Mouse (Mus musculus) heart, postnatal 25 days (tissue): ENCODE measurements around the gene Lrrd1. TPM values are rescaled to one million over a fixed set of nuclear protein-coding genes. Genes with fewer than 3 reads are reported as not detected.
"Not testable (repeated sequence)": the region's sequence is repeated elsewhere in the genome, so short reads cannot be mapped to it uniquely, and the experiment has no call there.

Experiments
- DNase-seq: peaks from one replicate; pipeline ENCODE4 v3.0.0; 2022; ENCODE audit warnings: low spot score
- intact Hi-C: fragments of 180-260 bp; cut with DNase I; formaldehyde crosslinking; loops from one replicate; pipeline ENCODE4 v1.15.1; 2025
- total RNA-seq, 2 experiments: library from RNA; stranded (reverse); gene quantifications; 2 replicates each; pipeline ENCODE4 v1.2.3; 2021

Lrrd1 gene
- total RNA-seq, result not detected

GRCm38 (mm10) chr5:3845026-3845425, at the start of gene Lrrd1:
Gene Lrrd1 (plus strand): TSS chr5:3845173.
- intact Hi-C loops, result no loop called here
- DNase-seq, result no peak

DNA sequence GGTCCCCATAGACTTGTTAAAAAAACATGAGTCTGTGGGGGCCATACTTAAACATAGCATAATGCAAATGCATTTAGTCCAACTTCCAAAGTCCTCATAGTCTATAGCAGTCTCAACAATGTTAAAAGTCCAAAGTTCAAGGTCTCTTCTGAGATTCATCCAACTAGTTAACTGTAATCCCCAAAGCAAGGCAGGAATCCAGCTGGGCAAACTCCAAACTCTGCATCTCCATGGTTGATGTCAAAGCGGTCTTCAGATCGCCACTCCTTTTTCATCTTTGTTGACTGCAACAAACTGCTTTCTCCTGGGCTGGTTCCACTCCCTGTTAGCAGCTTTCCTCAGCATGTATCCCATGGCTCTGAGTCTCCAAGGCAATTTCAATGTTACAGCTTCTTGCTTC, 47.9 kb upstream of the Lrrd1 start:
- intact Hi-C loops, DNase-seq: not testable (repeated sequence)

DNA sequence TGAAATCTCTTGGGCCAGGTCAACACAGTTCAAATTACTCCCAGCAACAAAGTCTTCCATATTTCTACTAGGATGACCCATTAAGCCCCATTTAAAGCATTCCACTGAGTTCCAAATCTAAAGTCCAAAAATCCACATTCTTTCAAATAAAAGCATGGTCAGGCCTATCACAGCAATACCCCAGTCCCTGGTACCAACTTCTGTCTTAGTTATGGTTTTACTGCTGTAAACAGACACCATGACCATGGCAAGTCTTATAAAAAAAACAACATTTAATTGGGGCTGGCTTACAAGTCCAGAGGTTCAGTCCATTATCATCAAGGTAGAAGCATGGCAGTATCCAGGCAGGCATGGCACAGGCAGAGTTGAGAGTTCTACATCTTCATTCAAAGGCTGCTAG, 46.3 kb upstream of the Lrrd1 start:
- not testable (repeated sequence) for DNase-seq

DNA sequence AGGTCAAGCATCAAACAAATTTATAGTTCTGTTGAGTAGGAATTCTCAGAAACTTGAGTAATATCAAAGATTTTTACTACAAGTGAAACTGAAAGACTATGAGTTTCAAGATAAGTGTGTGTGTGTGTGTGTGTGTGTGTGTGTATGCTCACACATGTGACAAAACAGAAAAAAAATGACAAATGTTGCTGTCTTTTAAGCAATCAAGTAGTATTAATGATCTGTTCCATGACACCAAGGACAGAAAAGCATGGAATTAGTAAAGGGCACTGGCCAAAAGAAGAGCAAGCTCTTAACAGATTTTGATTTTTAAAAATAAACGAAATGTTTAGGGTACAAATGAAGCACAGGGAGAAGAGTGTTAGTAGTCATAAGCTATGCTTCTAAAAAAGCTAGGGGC, 44.9 kb upstream of the Lrrd1 start:
- intact Hi-C loops, result loop anchor here (5.0 kb wide), 2 partner anchors 68 to 153 kb away; no protein-coding TSS in a partner anchor
- no peak for DNase-seq

More for the DNA sequence above, 46.3 kb upstream of the Lrrd1 start:
- intact Hi-C loops, result not testable (repeated sequence)

- intact Hi-C loops, result loop anchor here (5.0 kb wide), 2 partner anchors 69 to 154 kb away; no protein-coding TSS in a partner anchor
- DNase-seq, result no peak
These were observed 44.1 kb upstream of the Lrrd1 start for GRCm38 (mm10) chr5:3800881-3801280.

- DNase-seq, result no peak
- intact Hi-C loops, result loop anchor here (5.0 kb wide), 2 partner anchors 70 to 155 kb away; no protein-coding TSS in a partner anchor
These were observed 43.1 kb upstream of the Lrrd1 start for GRCm38 (mm10) chr5:3801672-3802432.

GRCm38 (mm10) chr5:3802433-3803291, 42.3 kb upstream of the Lrrd1 start, which contains the start of the genes Ankib1 and Krit1:
Gene Ankib1 (minus strand): TSS chr5:3802925.
Gene Krit1 (plus strand): TSS chr5:3803184.
- intact Hi-C loops, result loop anchor here (5.0 kb wide), 2 partner anchors 70 to 155 kb away; no protein-coding TSS in a partner anchor
- DNase-seq, result peak; percentile 81

DNA sequence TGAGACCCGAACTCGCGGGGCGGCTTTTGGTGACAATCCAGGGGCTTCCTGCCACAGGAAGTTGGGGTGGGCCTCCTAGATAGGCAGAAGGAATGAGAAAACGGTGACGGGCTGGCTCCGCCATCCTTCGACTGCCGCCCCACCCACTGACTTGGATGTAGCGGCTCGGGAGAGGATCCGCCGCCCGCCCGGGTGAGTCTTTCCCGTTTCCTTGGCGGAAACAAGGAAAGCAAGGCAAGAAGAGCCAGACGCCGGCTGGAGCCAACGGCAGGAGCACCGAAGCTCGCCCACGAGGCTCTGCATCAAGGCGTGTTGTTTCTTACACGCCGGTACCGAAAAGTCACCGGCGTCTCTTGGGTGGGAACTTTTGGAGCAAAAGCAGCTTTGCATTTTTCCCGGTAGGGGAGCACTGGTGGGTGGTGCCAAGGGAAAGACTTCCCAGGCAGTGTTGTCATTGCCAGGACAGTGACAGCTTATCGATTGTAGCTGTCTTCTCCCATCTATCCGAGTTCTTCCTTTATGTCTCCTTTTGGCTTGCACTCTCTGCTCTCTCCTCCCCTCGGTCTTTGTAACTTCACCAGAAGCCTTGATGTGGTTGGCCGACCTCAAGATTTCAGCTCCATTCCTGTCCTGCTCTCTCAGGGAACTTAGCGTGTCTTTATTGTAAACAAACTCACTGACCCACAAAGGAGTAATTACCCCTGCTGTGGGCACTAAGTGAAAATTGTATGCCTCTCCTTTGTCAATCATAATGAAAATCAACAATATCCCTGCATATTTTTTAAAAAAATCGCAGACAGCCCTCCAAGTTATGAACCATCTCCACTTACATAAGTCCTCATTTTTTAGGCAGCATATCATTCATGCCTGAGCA, 41.4 kb upstream of the Lrrd1 start:
- intact Hi-C loops, result loop anchor here (5.0 kb wide), 2 partner anchors 71 to 156 kb away; no protein-coding TSS in a partner anchor
- no peak for DNase-seq

- DNase-seq, result no peak
- intact Hi-C loops, result no loop called here
These were observed 36.5 kb upstream of the Lrrd1 start for GRCm38 (mm10) chr5:3808472-3808871.

DNA sequence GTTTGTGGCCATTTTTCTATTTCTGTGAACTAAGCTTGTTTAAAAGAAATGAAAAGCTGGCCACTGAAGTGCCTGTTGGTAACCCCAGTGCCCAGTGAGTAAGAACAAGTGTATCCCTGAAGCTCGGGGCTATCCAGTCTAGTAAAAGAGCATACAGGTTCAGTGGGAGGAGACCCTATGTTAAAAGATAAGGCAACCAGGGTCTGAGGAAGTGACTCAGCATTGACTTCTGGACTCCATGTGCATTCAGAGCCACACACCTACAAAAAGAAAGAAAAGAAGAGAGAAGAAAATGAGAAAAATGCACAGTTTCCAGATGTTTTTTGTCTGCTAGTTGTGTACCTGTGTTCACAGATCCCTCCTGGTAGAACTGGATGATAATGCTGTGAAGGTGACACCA, 10.9 kb upstream of the Lrrd1 start:
- intact Hi-C loops, result no loop called here
- no peak for DNase-seq

DNA sequence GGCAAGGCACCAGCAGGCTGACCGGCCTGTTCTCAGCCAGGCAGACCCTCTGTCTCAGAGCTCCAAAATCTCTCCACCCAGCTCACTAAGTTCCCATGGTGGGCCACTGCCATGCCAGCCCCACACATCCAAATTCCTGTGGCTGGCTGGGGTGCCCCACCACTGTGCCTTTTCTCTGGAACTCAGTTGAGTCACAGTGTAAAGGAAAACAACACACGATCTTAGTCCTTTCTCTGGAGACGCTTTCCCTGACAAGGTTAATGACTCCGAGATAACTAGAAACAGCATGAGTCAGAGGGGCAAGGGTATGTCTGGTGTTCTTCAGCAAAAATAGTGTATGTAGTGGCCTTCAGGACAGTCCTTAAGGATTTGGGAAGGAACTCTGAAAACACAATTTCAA, 25.2 kb downstream of the Lrrd1 start:
- DNase-seq, result no peak
- intact Hi-C loops, result no loop called here

- intact Hi-C loops, result no loop called here
- no peak for DNase-seq
These were observed 27.4 kb downstream of the Lrrd1 start for GRCm38 (mm10) chr5:3872348-3872747.

GRCm38 (mm10) chr5:3873485-3873884, 28.5 kb downstream of the Lrrd1 start:
- no peak for DNase-seq
- intact Hi-C loops, result no loop called here

- intact Hi-C loops, DNase-seq: not testable (repeated sequence)
These were observed 41.9 kb downstream of the Lrrd1 start for GRCm38 (mm10) chr5:3886862-3887261.

- intact Hi-C loops, result no loop called here
- DNase-seq, result no peak
These were observed 44.2 kb downstream of the Lrrd1 start for GRCm38 (mm10) chr5:3889201-3889600.

DNA sequence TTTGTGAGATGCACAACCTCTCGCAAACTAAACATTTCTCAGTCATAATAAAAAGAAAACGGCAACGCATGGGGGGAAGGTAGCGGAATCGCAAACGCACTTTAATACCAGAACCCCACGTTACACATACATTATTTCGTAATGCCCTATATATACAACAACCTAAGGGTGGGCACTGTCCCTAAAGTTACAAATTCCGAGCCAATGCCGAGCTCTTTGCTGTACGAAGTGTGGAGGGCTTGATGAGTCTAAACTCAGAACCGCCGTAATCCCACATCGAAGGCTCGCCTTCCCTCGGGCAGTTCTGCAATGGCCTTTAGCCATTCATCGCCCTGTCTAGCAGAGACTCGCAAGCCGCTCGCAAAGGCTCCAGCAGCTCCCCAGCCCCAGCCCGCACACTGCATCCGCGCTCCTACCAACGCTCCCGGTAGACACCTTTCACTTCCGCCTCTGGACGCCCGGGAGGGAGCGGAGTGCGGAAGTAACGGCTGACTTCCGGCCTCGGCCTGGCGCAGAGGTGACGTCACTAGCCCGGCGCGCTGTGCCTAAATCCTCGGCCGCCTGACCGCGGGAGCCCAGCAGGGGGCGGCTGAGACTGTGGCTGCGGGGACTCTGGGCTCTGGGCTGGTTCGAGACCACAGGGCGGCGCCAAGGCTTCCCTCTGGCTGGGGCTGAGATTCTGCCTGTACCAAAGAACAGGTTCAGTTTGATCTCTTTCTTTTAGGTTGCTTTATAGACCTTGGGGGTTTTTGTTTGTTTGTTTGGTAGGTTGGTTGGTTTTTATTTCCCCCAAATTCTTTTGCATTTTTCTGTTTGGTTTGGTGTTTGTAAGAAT, 48.7 kb downstream of the Lrrd1 start, which contains the start of gene Mterf1a:
TSS of gene Mterf1a (minus strand) at position 475 of the 835 bp plus-strand sequence.
- peak; percentile 2 for DNase-seq
- intact Hi-C loops, result loop anchor here (1.0 to 10.0 kb wide), 2 partner anchors 298 to 1021 kb away; no protein-coding TSS in a partner anchor

DNA sequence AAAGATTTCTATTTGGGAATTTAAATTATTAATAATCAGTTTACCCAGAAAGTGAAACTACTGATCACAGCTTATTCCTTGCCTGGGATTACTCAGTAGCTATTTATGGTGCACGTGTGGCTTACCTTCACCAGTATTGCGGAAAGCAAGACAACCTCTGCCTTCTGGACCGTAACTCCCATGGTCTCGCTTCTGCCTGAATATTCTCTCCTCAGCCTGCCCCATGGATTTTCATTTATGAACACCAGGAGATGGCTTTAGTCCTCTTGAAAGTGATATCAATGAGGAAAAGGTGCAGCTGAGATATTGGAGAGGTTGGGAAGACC, 49.3 kb downstream of the Lrrd1 start:
- intact Hi-C loops, result loop anchor here (1.0 to 10.0 kb wide), 2 partner anchors 297 to 1021 kb away; no protein-coding TSS in a partner anchor
- not testable (repeated sequence) for DNase-seq

DNA sequence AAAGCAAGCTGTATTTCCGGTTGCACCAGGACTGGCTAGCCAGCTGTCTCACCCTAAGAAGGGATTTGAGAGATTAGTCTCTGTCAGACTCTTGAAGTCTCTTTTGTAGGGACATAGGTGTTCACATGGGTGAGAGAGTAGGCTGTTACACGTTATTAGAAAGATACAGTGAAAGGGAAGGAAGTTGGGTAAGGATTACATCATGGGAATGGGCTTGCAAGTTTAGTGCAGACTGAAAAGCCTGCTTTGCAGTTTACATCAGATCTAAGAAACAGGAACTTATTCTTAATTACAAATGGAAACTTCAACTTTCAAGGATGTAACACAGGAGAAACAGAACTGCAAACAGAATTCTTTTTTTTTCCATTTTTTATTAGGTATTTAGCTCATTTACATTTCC, 60.5 kb downstream of the Lrrd1 start:
- DNase-seq, result no peak
- intact Hi-C loops, result no loop called here
